Mouse (Mus musculus) lung, embryonic 14.5 days (tissue): ENCODE measurements around the gene Samsn1. TPM values are rescaled to one million over a fixed set of nuclear protein-coding genes. Genes with fewer than 3 reads are reported as not detected.

ENCODE experiments used
- ATAC-seq: fragments of 200-750 bp; cut with Nextera tagmentation; 2 replicates; pipeline ENCODE4 v1.8.0; 2017; ENCODE audit warnings: mild to moderate bottlenecking, moderate TSS enrichment, moderate library complexity; ENCODE audit not compliant: insufficient read depth
- DNase-seq: peaks from one replicate; pipeline ENCODE4 v3.0.0-alpha.2; 2015
- H3K27ac ChIP-seq: fragments of 300-500 bp; sonication (generic); 2 replicates; pipeline ENCODE4 v1.5.1; 2014; ENCODE audit warnings: low read depth, mild to moderate bottlenecking, moderate library complexity
- H3K27me3 ChIP-seq: fragments of 300-500 bp; sonication (generic); 2 replicates; pipeline ENCODE4 v1.6.1; 2014; ENCODE audit warnings: low read length, control low read depth; ENCODE audit not compliant: insufficient read depth
- H3K36me3 ChIP-seq: fragments of 300-500 bp; sonication (generic); 2 replicates; pipeline ENCODE4 v1.6.1; 2014; ENCODE audit warnings: control low read depth; ENCODE audit not compliant: insufficient read depth
- H3K4me1 ChIP-seq: fragments of 300-500 bp; sonication (generic); 2 replicates; pipeline ENCODE4 v1.6.1; 2014; ENCODE audit warnings: antibody characterized with exemption, control low read depth; ENCODE audit not compliant: insufficient read depth
- H3K4me2 ChIP-seq: fragments of 300-500 bp; sonication (generic); 2 replicates; pipeline ENCODE4 v1.6.1; 2014; ENCODE audit warnings: mild to moderate bottlenecking
- H3K4me3 ChIP-seq: fragments of 300-500 bp; sonication (generic); 2 replicates; pipeline ENCODE4 v1.5.1; 2014; ENCODE audit warnings: low read depth, low read length
- H3K9ac ChIP-seq: fragments of 300-500 bp; sonication (generic); 2 replicates; pipeline ENCODE4 v1.6.1; 2014
- H3K9me3 ChIP-seq: fragments of 300-500 bp; sonication (generic); 2 replicates; pipeline ENCODE4 v1.6.1; 2016; ENCODE audit warnings: low read depth, low read length, control low read depth
- CTCF ChIP-seq: IDR thresholded peaks from 2 replicates; pipeline ENCODE4 v1.5.1; 2016; ENCODE audit warnings: antibody characterized with exemption, low read depth
- WGBS: fragments of 180-500 bp; shearing (Covaris S2); extraction: QIAGEN DNeasy Blood & Tissue Kit; methylation state at CpG from one replicate; pipeline ENCODE4 v1.1.7; 2014; 5-methylcytosine and 5-hydroxymethylcytosine counted together
- polyA plus RNA-seq: library from polyadenylated mRNA; unstranded; fragments of >200 nt; fragmentation: Nextera tagmentation; extraction: Ambion mirVana; gene quantifications from 2 replicates; pipeline ENCODE4 v1.2.1, GENCODE M21; 2014

Samsn1 gene
- polyA plus RNA-seq, 1 experiment from 2014 or later: 3.9 TPM

GRCm38 (mm10) chr16:76019164-76019563 lies 2.9 kb downstream of the Samsn1 start:
- DNase-seq (no peak), ATAC-seq (no peak)
- Histone ChIP-seq H3K27ac (no peak overlapping the region), H3K9me3 (no peaks in the 10 kb centered on the region), H3K4me2 (no peak overlapping the region), H3K27me3 (no peaks in the 10 kb centered on the region), H3K9ac (no peak overlapping the region), H3K4me3 (no peak overlapping the region), H3K36me3 (no peaks in the 10 kb centered on the region), H3K4me1 (no peaks in the 10 kb centered on the region)
- TF ChIP-seq CTCF: no peak
- WGBS: 43% methylated on average over 1 of the region's 1 CpGs

- H3K4me2 ChIP-seq: no peak overlapping the region
- ATAC-seq: no peak
- H3K9me3 ChIP-seq: no peaks in the 10 kb centered on the region
- no peak overlapping the region for H3K4me3 ChIP-seq
- H3K27ac ChIP-seq: no peak overlapping the region
- H3K36me3 ChIP-seq: no peaks in the 10 kb centered on the region
- H3K27me3 ChIP-seq: no peaks in the 10 kb centered on the region
- TF ChIP-seq CTCF: no peak
- H3K4me1 ChIP-seq: no peaks in the 10 kb centered on the region
- DNase-seq: no peak
- 75% methylated on average over 9 of the region's 9 CpGs for WGBS
- H3K9ac ChIP-seq: no peak overlapping the region
Observed at GRCm38 (mm10) chr16:76003812-76004389, 18.2 kb downstream of the Samsn1 start.

GRCm38 (mm10) chr16:76002870-76003572 lies 19.1 kb downstream of the Samsn1 start:
- Histone ChIP-seq H3K9ac (no peak overlapping the region), H3K27ac (no peak overlapping the region), H3K9me3 (no peaks in the 10 kb centered on the region), H3K4me3 (no peak overlapping the region), H3K4me2 (no peak overlapping the region), H3K27me3 (no peaks in the 10 kb centered on the region), H3K36me3 (no peaks in the 10 kb centered on the region), H3K4me1 (no peaks in the 10 kb centered on the region)
- 91% methylated on average over 3 of the region's 3 CpGs for WGBS
- no peak for ATAC-seq
- no peak for TF ChIP-seq CTCF
- DNase-seq: no peak

GRCm38 (mm10) chr16:76002287-76002686 lies 19.8 kb downstream of the Samsn1 start:
- WGBS: 88% methylated on average over 12 of the region's 12 CpGs
- no peak overlapping the region for H3K27ac ChIP-seq
- H3K9ac ChIP-seq: no peak overlapping the region
- ATAC-seq (no peak), DNase-seq (no peak)
- no peaks in the 10 kb centered on the region for H3K36me3 ChIP-seq
- H3K27me3 ChIP-seq: no peaks in the 10 kb centered on the region
- TF ChIP-seq CTCF: no peak
- H3K4me3 ChIP-seq: no peak overlapping the region
- no peaks in the 10 kb centered on the region for H3K4me1 ChIP-seq
- H3K4me2 ChIP-seq: no peak overlapping the region
- no peaks in the 10 kb centered on the region for H3K9me3 ChIP-seq

- Histone ChIP-seq H3K36me3 (no peaks in the 10 kb centered on the region), H3K9ac (no peak overlapping the region), H3K4me1 (no peaks in the 10 kb centered on the region), H3K4me2 (no peak overlapping the region), H3K27me3 (no peaks in the 10 kb centered on the region), H3K4me3 (no peak overlapping the region), H3K9me3 (no peaks in the 10 kb centered on the region), H3K27ac (no peak overlapping the region)
- 74% methylated on average over 6 of the region's 6 CpGs for WGBS
- no peak for TF ChIP-seq CTCF
- DNase-seq (no peak), ATAC-seq (no peak)
Observed at GRCm38 (mm10) chr16:76001788-76002187, 20.3 kb downstream of the Samsn1 start.

GRCm38 (mm10) chr16:76000127-76000526 lies 22.0 kb downstream of the Samsn1 start:
- DNase-seq (no peak), ATAC-seq (no peak)
- Histone ChIP-seq H3K36me3 (no peaks in the 10 kb centered on the region), H3K4me3 (no peak overlapping the region), H3K27ac (no peak overlapping the region), H3K9ac (no peak overlapping the region), H3K4me2 (no peak overlapping the region), H3K9me3 (no peaks in the 10 kb centered on the region), H3K4me1 (no peaks in the 10 kb centered on the region), H3K27me3 (no peaks in the 10 kb centered on the region)
- no peak for TF ChIP-seq CTCF
- 82% methylated on average over 9 of the region's 9 CpGs for WGBS

- DNase-seq (no peak), ATAC-seq (no peak)
- TF ChIP-seq CTCF: no peak
- Histone ChIP-seq H3K27me3 (no peaks in the 10 kb centered on the region), H3K4me3 (no peak overlapping the region), H3K27ac (no peak overlapping the region), H3K4me2 (no peak overlapping the region), H3K9ac (no peak overlapping the region), H3K36me3 (no peaks in the 10 kb centered on the region), H3K9me3 (no peaks in the 10 kb centered on the region), H3K4me1 (no peaks in the 10 kb centered on the region)
- 63% methylated on average over 1 of the region's 1 CpGs for WGBS
Observed at GRCm38 (mm10) chr16:75990173-75990572, 31.9 kb downstream of the Samsn1 start.
